Mouse (Mus musculus): ENCODE measurements at regions not wholly inside any gene's neighbourhood (a gene's known extent, or its start where the extent isn't known, plus 50 kb on each side); places are given as distances from the start of the nearest gene placed in this dataset.

DNA sequence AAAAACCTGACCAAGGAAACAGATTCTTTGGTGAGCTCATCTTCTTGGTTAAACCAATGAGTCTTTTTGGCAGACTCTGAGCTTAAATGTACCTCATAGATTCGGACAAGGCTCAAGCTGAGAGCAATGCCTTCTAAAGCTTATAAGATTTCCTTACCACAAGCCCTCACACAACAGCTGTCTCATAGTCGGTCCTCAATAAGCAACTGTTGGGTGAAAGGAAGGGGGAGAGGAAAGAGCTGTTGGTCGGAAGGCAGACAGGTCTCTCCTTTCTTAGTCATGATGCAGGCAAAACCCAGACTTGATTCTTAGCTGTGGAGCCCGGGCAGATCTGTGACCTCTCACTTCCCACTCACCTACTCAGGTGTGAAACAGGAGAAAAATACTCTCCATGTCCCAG lies 50.8 kb upstream of the 1700016C15Rik start:
- no peak for DNase-seq
